Mouse (Mus musculus) kidney, postnatal 0 days (tissue): Measurements from ENCODE around the gene Kcna7. TPM values are rescaled to one million over a fixed set of nuclear protein-coding genes. Genes with fewer than 3 reads are reported as not detected.

Experiments used
- ATAC-seq: fragments of 200-750 bp; cut with Nextera tagmentation; replicated peaks from 2 replicates; pipeline ENCODE4 v1.8.0; 2017; ENCODE audit warnings: low read depth, moderate number of reproducible peaks, moderate TSS enrichment, moderate library complexity; ENCODE audit not compliant: low FRiP score
- DNase-seq: peaks from one replicate; pipeline ENCODE4 v3.0.0-alpha.2; 2016; ENCODE audit warnings: low spot score
- H3K27ac ChIP-seq: fragments of 300-500 bp; sonication (generic); 2 replicates; pipeline ENCODE4 v1.5.1; 2014; ENCODE audit warnings: mild to moderate bottlenecking
- H3K27me3 ChIP-seq: fragments of 300-500 bp; sonication (generic); 2 replicates; pipeline ENCODE4 v1.6.1; 2014; ENCODE audit warnings: low read length, mixed read lengths; ENCODE audit not compliant: insufficient read depth
- H3K36me3 ChIP-seq: fragments of 300-500 bp; sonication (generic); 2 replicates; pipeline ENCODE4 v1.6.1; 2014; ENCODE audit warnings: low read length, mixed read lengths; ENCODE audit not compliant: insufficient read depth
- H3K4me1 ChIP-seq: fragments of 300-500 bp; sonication (generic); replicated peaks from 2 replicates; pipeline ENCODE4 v1.6.1; 2014; ENCODE audit warnings: antibody characterized with exemption, low read length, mixed read lengths; ENCODE audit not compliant: insufficient read depth
- H3K4me2 ChIP-seq: fragments of 300-500 bp; sonication (generic); 2 replicates; pipeline ENCODE4 v1.6.1; 2014; ENCODE audit warnings: mild to moderate bottlenecking, low read length, moderate library complexity, mixed read lengths
- H3K4me3 ChIP-seq: fragments of 300-500 bp; sonication (generic); replicated peaks from 2 replicates; pipeline ENCODE4 v1.5.1; 2014; ENCODE audit warnings: low read depth, low read length
- H3K9ac ChIP-seq: fragments of 300-500 bp; sonication (generic); 2 replicates; pipeline ENCODE4 v1.6.1; 2014; ENCODE audit warnings: low read depth, low read length
- H3K9me3 ChIP-seq: fragments of 300-500 bp; sonication (generic); replicated peaks from 2 replicates; pipeline ENCODE4 v1.6.1; 2016; ENCODE audit warnings: low read length, inconsistent platforms, mixed read lengths
- CTCF ChIP-seq: IDR thresholded peaks from 2 replicates; pipeline ENCODE4 v1.5.1; 2016; ENCODE audit warnings: antibody characterized with exemption, low read depth, mild to moderate bottlenecking, moderate library complexity
- whole genome bisulfite sequencing: fragments of 180-500 bp; shearing (Covaris S2); extraction: QIAGEN DNeasy Blood & Tissue Kit; methylation state at CpG from one replicate; pipeline ENCODE4 v1.1.7; 2014; 5-methylcytosine and 5-hydroxymethylcytosine counted together
- polyA plus RNA-seq: library from polyadenylated mRNA; unstranded; fragments of >200 nt; fragmentation: Nextera tagmentation; extraction: Ambion mirVana; gene quantifications from 2 replicates; pipeline ENCODE4 v1.2.1, GENCODE M21; 2015

The Kcna7 gene
- polyA plus RNA-seq, 1 experiment from 2014 or later = 0.05 TPM

GRCm38 (mm10) chr7:45419859-45420614, 14.6 kb downstream of the Kcna7 start:
- peaks cover 17% of the 10 kb centered on the region for H3K27me3 ChIP-seq
- TF ChIP-seq CTCF = no peak
- ATAC-seq (no peak), DNase-seq (no peak)
- H3K4me2 ChIP-seq = no peak overlapping the region
- no peak overlapping the region for H3K4me3 ChIP-seq
- H3K9ac ChIP-seq = no peak overlapping the region
- H3K4me1 ChIP-seq = no peaks in the 10 kb centered on the region; the same call in none of the 2 replicates
- H3K36me3 ChIP-seq = peaks cover 38% of the 10 kb centered on the region
- H3K9me3 ChIP-seq = no peaks in the 10 kb centered on the region
- H3K27ac ChIP-seq = no peak overlapping the region
- 17% methylated on average over 27 of the region's 27 CpGs for WGBS

- Histone ChIP-seq H3K36me3 (peaks cover 42% of the 10 kb centered on the region), H3K27me3 (peaks cover 12% of the 10 kb centered on the region)
- WGBS = 52% methylated on average over 6 of the region's 6 CpGs
Observed at GRCm38 (mm10) chr7:45420615-45420919, 15.1 kb downstream of the Kcna7 start, which contains the start of gene Lhb. TSS of gene Lhb (plus strand) at chr7:45420820.

GRCm38 (mm10) chr7:45421194-45421593, 15.7 kb downstream of the Kcna7 start:
- no peak overlapping the region for H3K4me2 ChIP-seq
- H3K36me3 ChIP-seq = peaks cover 42% of the 10 kb centered on the region
- no peak overlapping the region for H3K4me3 ChIP-seq
- no peaks in the 10 kb centered on the region; the same call in 1 of the 2 replicates for H3K4me1 ChIP-seq
- WGBS = 88% methylated on average over 14 of the region's 14 CpGs
- DNase-seq (no peak), ATAC-seq (no peak)
- H3K9ac ChIP-seq = no peak overlapping the region
- no peak for TF ChIP-seq CTCF
- no peaks in the 10 kb centered on the region for H3K9me3 ChIP-seq
- H3K27ac ChIP-seq = no peak overlapping the region
- H3K27me3 ChIP-seq = peaks cover 6% of the 10 kb centered on the region; the same call in 1 of the 2 replicates

More at GRCm38 (mm10) chr7:45420615-45420919, 15.1 kb downstream of the Kcna7 start, which contains the start of gene Lhb:
- Histone ChIP-seq H3K9me3 (no peaks in the 10 kb centered on the region), H3K4me2 (no peak within 1 kb of the TSS), H3K4me3 (no peak within 1 kb of the TSS), H3K4me1 (no peaks in the 10 kb centered on the region; the same call in none of the 2 replicates), H3K27ac (no peak within 1 kb of the TSS), H3K9ac (no peak within 1 kb of the TSS)
- TF ChIP-seq CTCF = no peak
- no peak for DNase-seq
- no peak for ATAC-seq

GRCm38 (mm10) chr7:45426556-45426955, 21.1 kb downstream of the Kcna7 start:
- H3K4me2 ChIP-seq = no peak overlapping the region
- H3K27me3 ChIP-seq = no peaks in the 10 kb centered on the region
- H3K4me1 ChIP-seq = no peaks in the 10 kb centered on the region
- ATAC-seq (no peak), DNase-seq (no peak)
- H3K36me3 ChIP-seq = peaks cover 65% of the 10 kb centered on the region
- 88% methylated on average over 8 of the region's 8 CpGs for WGBS
- TF ChIP-seq CTCF = no peak
- H3K27ac ChIP-seq = no peak overlapping the region
- no peak overlapping the region for H3K9ac ChIP-seq
- no peaks in the 10 kb centered on the region for H3K9me3 ChIP-seq
- no peak overlapping the region for H3K4me3 ChIP-seq

GRCm38 (mm10) chr7:45433835-45434202, 28.4 kb downstream of the Kcna7 start:
- ATAC-seq (no peak), DNase-seq (no peak)
- Histone ChIP-seq H3K27ac (peak overlapping the region; percentile 88), H3K4me2 (peak overlapping the region; percentile 99), H3K9me3 (no peaks in the 10 kb centered on the region), H3K9ac (peak overlapping the region; percentile 80), H3K4me3 (peak overlapping the region; percentile 69), H3K36me3 (0 out of 2 replicates have a peak, but pooled peaks cover 6% of the 10 kb centered on the region), H3K4me1 (peaks cover 30% of the 10 kb centered on the region), H3K27me3 (no peaks in the 10 kb centered on the region)
- TF ChIP-seq CTCF = no peak
- WGBS = 1% methylated on average over 7 of the region's 7 CpGs

- Histone ChIP-seq H3K9ac (peak within 1 kb of the TSS; percentile 80), H3K27ac (peak within 1 kb of the TSS; percentile 88), H3K4me2 (peak within 1 kb of the TSS; percentile 99), H3K27me3 (no peaks in the 10 kb centered on the region), H3K4me3 (peak within 1 kb of the TSS; percentile 69), H3K4me1 (peaks cover 30% of the 10 kb centered on the region), H3K9me3 (no peaks in the 10 kb centered on the region), H3K36me3 (0 out of 2 replicates have a peak, but pooled peaks cover 6% of the 10 kb centered on the region)
- WGBS = under 1% methylated on average over 45 of the region's 45 CpGs
- DNase-seq (peak; percentile 100), ATAC-seq (peak; percentile 95)
- TF ChIP-seq CTCF = peak; percentile 95
Observed at GRCm38 (mm10) chr7:45434203-45435015, 29.0 kb downstream of the Kcna7 start, which contains the start of gene Gys1. TSS of gene Gys1 (plus strand) at chr7:45434844.
